27 mouse cellular contexts compared by ENCODE assay signal in the genomic region with DNA sequence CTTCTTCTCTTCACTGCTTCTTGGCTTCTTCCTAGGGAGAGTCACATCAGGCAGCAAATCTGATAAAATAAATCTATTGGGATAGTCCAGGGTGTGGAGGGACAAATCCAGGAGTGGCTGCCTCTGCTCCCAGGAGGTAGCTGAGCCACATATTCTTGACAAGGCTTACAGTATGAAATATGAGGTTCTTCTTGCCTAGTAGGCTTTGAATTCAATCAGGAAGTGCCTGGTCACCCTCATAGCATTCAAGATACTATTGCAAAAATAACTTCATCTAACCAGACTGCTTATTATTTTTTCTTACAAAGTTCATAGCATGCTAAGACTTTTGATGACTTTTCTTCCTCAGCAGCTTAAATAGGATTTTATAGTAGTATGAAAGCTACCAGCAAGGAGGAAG.
"Had no signal": no experiment of that assay in that cellular context is flagged by ENCODE, and none has a peak within 500 bp of the region (broad histone marks: within the 10 kb centered on the region; RNA-seq: fewer than 3 reads in every experiment).

No protein-coding gene starts in this region.

- DNase-seq: cerebellum, adult 8-10 months; cerebellum, adult 9-10 months; cerebellum, adult 9-11 months; cerebellum, postnatal 10 days; cerebellum, postnatal 14 days; cerebellum, postnatal 25 days; cerebellum, postnatal 36 days; embryo, embryonic 11 days; forebrain, postnatal 0 days; gastrocnemius, postnatal 10 days; gastrocnemius, postnatal 14 days; gastrocnemius, postnatal 25 days; gastrocnemius, postnatal 36 days; heart, adult 11 months; heart, adult 18-20 months; heart, adult 2 months had no signal

- ATAC-seq: forebrain, embryonic 13.5 days; forebrain, embryonic 14.5 days; forebrain, embryonic 15.5 days; forebrain, embryonic 16.5 days; forebrain, postnatal 0 days had no signal

- H3K27ac ChIP-seq: embryonic facial prominence, embryonic 10.5 days; embryonic facial prominence, embryonic 12.5 days; embryonic facial prominence, embryonic 13.5 days; embryonic facial prominence, embryonic 15.5 days; forebrain, embryonic 10.5 days; forebrain, embryonic 12.5 days; forebrain, embryonic 13.5 days; forebrain, embryonic 15.5 days; heart, adult 2 months had no signal

- H3K4me3 ChIP-seq: embryonic facial prominence, embryonic 10.5 days; embryonic facial prominence, embryonic 12.5 days; embryonic facial prominence, embryonic 13.5 days; embryonic facial prominence, embryonic 15.5 days; erythroblast, embryonic 14.5 days; forebrain, embryonic 10.5 days; forebrain, embryonic 12.5 days; forebrain, embryonic 13.5 days; forebrain, embryonic 15.5 days; heart, adult 2 months had no signal
